Mouse (Mus musculus): Measurements from ENCODE around the gene Sarnp. TPM values are rescaled to one million over a fixed set of nuclear protein-coding genes. Genes with fewer than 3 reads are reported as not detected.
A peak's percentile ranks its signal among the peaks of the same experiment; 100 is the strongest.

The Sarnp gene
- polyA plus RNA-seq, 1 experiment: 45.2 TPM

GRCm38 (mm10) chr10:128897501-128897900 lies 80.4 kb downstream of the Sarnp start:
- H3K4me3 ChIP-seq (replicated peaks; ENCODE audit: control insufficient read depth, low read depth, low read length): no peak overlapping the region
- H3K4me1 ChIP-seq (ENCODE audit: control insufficient read depth, insufficient read depth, low read length): peaks cover under 1% of the 10 kb centered on the region
- TF ChIP-seq POLR2A (IDR thresholded peaks at IDR 0.05; ENCODE audit: borderline replicate concordance, control insufficient read depth, low read depth, low read length) (no peak), CTCF (IDR thresholded peaks at IDR 0.05; ENCODE audit: control insufficient read depth, insufficient read depth, low read length) (no peak)
- 31% methylated on average over 1 of the region's 1 CpGs for WGBS
- H3K27ac ChIP-seq (ENCODE audit: control insufficient read depth, insufficient read depth, low read depth, low read length, poor library complexity): no peak overlapping the region

DNA sequence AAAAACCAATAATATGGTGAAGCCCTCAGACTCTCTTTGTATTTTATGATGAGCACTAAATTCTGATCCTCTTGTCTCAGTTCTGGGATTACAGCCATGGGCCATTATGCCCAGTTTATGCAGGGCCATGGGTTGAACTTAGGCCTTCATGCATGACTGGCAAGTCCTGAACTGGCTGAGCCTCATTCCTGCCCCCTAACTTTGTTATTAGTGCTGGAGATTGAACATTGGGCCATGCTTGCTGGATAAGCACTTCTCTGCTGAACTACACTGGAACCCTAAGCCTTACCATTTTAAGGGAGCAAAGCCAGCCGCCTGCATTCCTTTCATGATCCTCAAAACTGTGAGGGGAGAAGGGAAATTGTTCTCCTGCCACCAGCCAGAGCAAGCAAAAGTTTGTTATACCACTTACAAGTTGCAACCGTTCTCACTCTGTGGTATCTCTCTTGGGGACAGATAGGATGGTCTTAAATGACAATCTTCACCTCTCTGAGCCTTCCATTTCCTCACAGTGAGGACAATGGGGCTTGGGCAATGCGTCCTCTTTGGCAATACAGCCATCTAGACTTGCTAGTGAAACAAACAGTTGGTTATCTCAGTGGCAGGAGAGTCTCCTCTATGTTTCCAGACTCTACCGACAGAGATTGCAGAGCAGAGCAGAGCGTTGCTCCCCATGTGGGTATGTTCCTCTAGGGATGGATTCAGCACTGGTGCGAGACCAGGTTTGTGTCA lies 82.8 kb downstream of the Sarnp start:
- H3K4me3 ChIP-seq (replicated peaks; ENCODE audit: control insufficient read depth, low read depth, low read length): peak overlapping the region; percentile 61
- 44% methylated on average over 6 of the region's 6 CpGs for WGBS
- H3K4me1 ChIP-seq (ENCODE audit: control insufficient read depth, insufficient read depth, low read length): peaks cover 3% of the 10 kb centered on the region
- TF ChIP-seq POLR2A (IDR thresholded peaks at IDR 0.05; ENCODE audit: borderline replicate concordance, control insufficient read depth, low read depth, low read length) (no peak), CTCF (IDR thresholded peaks at IDR 0.05; ENCODE audit: control insufficient read depth, insufficient read depth, low read length) (no peak)
- H3K27ac ChIP-seq (ENCODE audit: control insufficient read depth, insufficient read depth, low read depth, low read length, poor library complexity): peak overlapping the region; percentile 77

GRCm38 (mm10) chr10:128900698-128901097 lies 83.6 kb downstream of the Sarnp start, which contains the start of gene Cd63:
Cd63 (plus strand) TSS chr10:128900989.
- 68% methylated on average over 3 of the region's 3 CpGs for WGBS
- Histone ChIP-seq H3K27ac (ENCODE audit: control insufficient read depth, insufficient read depth, low read depth, low read length, poor library complexity) (peak within 1 kb of the TSS; percentile 77), H3K4me1 (ENCODE audit: control insufficient read depth, insufficient read depth, low read length) (peaks cover 3% of the 10 kb centered on the region), H3K4me3 (replicated peaks; ENCODE audit: control insufficient read depth, low read depth, low read length) (peak within 1 kb of the TSS; percentile 61)
- TF ChIP-seq POLR2A (IDR thresholded peaks at IDR 0.05; ENCODE audit: borderline replicate concordance, control insufficient read depth, low read depth, low read length): no peak
- TF ChIP-seq CTCF (IDR thresholded peaks at IDR 0.05; ENCODE audit: control insufficient read depth, insufficient read depth, low read length): no peak

DNA sequence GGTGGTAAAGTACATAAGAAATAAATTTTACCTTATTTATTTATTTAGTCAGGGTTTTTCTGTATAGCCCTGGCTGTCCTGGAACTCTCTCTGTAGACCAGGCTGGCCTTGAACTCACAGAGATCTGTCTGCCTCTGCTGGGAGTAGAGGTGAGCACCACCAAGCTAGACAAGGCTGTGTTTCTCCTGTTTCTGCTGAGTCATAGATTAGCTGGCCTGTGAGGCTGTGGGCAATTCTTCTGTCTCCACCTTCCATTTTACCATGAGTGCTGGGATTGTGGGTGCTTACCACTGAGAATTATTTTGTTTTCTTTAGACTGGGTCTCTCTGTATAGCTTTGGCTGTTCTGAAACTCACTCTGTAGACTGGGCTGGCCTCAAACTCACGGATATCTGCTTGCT lies 84.3 kb downstream of the Sarnp start:
- Histone ChIP-seq H3K4me3 (replicated peaks; ENCODE audit: control insufficient read depth, low read depth, low read length) (no peak overlapping the region), H3K27ac (ENCODE audit: control insufficient read depth, insufficient read depth, low read depth, low read length, poor library complexity) (peak overlapping the region; percentile 14; the same call in 1 of the 2 replicates), H3K4me1 (ENCODE audit: control insufficient read depth, insufficient read depth, low read length) (peaks cover 3% of the 10 kb centered on the region)
- 24% methylated on average over 1 of the region's 1 CpGs for WGBS
- TF ChIP-seq CTCF (IDR thresholded peaks at IDR 0.05; ENCODE audit: control insufficient read depth, insufficient read depth, low read length) (no peak), POLR2A (IDR thresholded peaks at IDR 0.05; ENCODE audit: borderline replicate concordance, control insufficient read depth, low read depth, low read length) (no peak)

- peaks cover 3% of the 10 kb centered on the region for H3K4me1 ChIP-seq (ENCODE audit: control insufficient read depth, insufficient read depth, low read length)
- TF ChIP-seq CTCF (IDR thresholded peaks at IDR 0.05; ENCODE audit: control insufficient read depth, insufficient read depth, low read length): no peak
- no peak for TF ChIP-seq POLR2A (IDR thresholded peaks at IDR 0.05; ENCODE audit: borderline replicate concordance, control insufficient read depth, low read depth, low read length)
- H3K27ac ChIP-seq (ENCODE audit: control insufficient read depth, insufficient read depth, low read depth, low read length, poor library complexity): peak overlapping the region; percentile 27; the same call in 1 of the 2 replicates
- H3K4me3 ChIP-seq (replicated peaks; ENCODE audit: control insufficient read depth, low read depth, low read length): no peak overlapping the region
- 0% methylated on average over 3 of the region's 3 CpGs for WGBS
These were observed 85.4 kb downstream of the Sarnp start for GRCm38 (mm10) chr10:128902409-128902988.

- 72% methylated on average over 5 of the region's 5 CpGs for WGBS
- H3K4me1 ChIP-seq (ENCODE audit: control insufficient read depth, insufficient read depth, low read length): peaks cover 3% of the 10 kb centered on the region
- no peak overlapping the region for H3K4me3 ChIP-seq (replicated peaks; ENCODE audit: control insufficient read depth, low read depth, low read length)
- no peak overlapping the region for H3K27ac ChIP-seq (ENCODE audit: control insufficient read depth, insufficient read depth, low read depth, low read length, poor library complexity)
- TF ChIP-seq CTCF (IDR thresholded peaks at IDR 0.05; ENCODE audit: control insufficient read depth, insufficient read depth, low read length): no peak
- no peak for TF ChIP-seq POLR2A (IDR thresholded peaks at IDR 0.05; ENCODE audit: borderline replicate concordance, control insufficient read depth, low read depth, low read length)
These were observed 87.7 kb downstream of the Sarnp start for GRCm38 (mm10) chr10:128904812-128905211.

DNA sequence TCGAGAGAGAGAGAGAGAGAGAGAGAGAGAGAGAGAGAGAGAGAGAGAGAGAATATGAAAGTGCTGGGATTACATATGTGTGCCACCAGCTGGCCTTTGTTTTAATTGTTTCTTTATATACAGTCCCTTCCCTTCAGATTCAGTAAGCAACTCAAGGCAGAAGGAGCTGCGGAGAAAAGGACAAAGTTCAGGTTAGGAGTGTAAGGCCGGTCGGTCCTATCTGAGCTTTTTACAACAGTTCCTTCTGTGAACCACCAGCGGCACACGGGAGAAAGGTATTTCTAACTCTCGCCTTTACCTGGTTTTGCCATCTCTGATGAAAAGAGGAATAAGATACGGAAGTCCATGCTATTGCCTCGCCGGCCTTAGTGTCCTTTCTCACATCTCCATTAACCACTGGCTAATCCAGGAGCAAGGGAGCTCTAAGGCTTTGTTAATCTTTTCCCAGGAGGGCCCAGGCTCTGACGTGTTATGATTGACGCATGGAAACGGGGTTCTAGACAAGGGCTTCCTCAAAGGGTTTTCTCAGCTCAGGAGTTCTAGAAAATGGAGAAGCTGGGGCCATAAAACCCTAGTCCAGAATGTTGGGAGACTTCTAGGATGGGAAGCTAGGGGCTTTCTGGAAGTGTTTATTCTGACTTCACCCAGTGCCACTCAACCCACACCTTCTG lies 91.8 kb downstream of the Sarnp start:
- WGBS: 48% methylated on average over 13 of the region's 13 CpGs
- Histone ChIP-seq H3K27ac (ENCODE audit: control insufficient read depth, insufficient read depth, low read depth, low read length, poor library complexity) (peak overlapping the region; percentile 95), H3K4me1 (ENCODE audit: control insufficient read depth, insufficient read depth, low read length) (peaks cover 3% of the 10 kb centered on the region; the same call in 1 of the 2 replicates), H3K4me3 (replicated peaks; ENCODE audit: control insufficient read depth, low read depth, low read length) (peak overlapping the region; percentile 69)
- TF ChIP-seq CTCF (IDR thresholded peaks at IDR 0.05; ENCODE audit: control insufficient read depth, insufficient read depth, low read length) (no peak), POLR2A (IDR thresholded peaks at IDR 0.05; ENCODE audit: borderline replicate concordance, control insufficient read depth, low read depth, low read length) (no peak)

- TF ChIP-seq POLR2A (IDR thresholded peaks at IDR 0.05; ENCODE audit: borderline replicate concordance, control insufficient read depth, low read depth, low read length): peak; percentile 29; the same call in 1 of the 2 replicates
- TF ChIP-seq CTCF (IDR thresholded peaks at IDR 0.05; ENCODE audit: control insufficient read depth, insufficient read depth, low read length): no peak
- WGBS: 1% methylated on average over 39 of the region's 41 CpGs
- peak overlapping the region; percentile 95 for H3K27ac ChIP-seq (ENCODE audit: control insufficient read depth, insufficient read depth, low read depth, low read length, poor library complexity)
- peak overlapping the region; percentile 69 for H3K4me3 ChIP-seq (replicated peaks; ENCODE audit: control insufficient read depth, low read depth, low read length)
- peaks cover 3% of the 10 kb centered on the region; the same call in 1 of the 2 replicates for H3K4me1 ChIP-seq (ENCODE audit: control insufficient read depth, insufficient read depth, low read length)
These were observed 92.5 kb downstream of the Sarnp start for GRCm38 (mm10) chr10:128909567-128910028.

All from bone marrow, adult 2 months (tissue).